Mouse (Mus musculus): Measurements from ENCODE around the gene Rbm28.
A peak's percentile ranks its signal among the peaks of the same experiment; 100 is the strongest.
"Not testable (repeated sequence)": the region's sequence is repeated elsewhere in the genome, so short reads cannot be mapped to it uniquely, and the experiment has no call there.

Rbm28 gene

DNA sequence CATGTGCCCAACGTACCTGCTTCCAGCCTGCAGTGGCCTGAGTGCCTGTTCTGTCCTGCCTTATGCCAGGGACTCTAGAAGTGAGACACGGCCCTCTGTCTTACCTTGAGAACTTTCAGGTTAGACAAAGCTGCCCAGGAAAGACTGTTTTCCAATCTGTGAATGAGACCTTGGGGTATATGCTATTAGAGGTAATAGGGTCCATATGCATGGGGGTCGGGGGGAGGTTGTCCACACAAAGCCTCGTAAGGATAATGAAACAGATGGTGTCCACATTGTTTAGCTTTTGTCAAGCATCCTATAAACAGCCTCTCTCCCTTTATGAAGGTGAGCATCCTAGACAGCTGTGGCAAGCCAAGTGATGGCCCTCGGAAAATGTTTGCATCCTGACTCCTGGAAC is 30.3 kb upstream of the Rbm28 start:
- DNase-seq (ENCODE audit: low spot score in 2 of 2) = no peak

DNA sequence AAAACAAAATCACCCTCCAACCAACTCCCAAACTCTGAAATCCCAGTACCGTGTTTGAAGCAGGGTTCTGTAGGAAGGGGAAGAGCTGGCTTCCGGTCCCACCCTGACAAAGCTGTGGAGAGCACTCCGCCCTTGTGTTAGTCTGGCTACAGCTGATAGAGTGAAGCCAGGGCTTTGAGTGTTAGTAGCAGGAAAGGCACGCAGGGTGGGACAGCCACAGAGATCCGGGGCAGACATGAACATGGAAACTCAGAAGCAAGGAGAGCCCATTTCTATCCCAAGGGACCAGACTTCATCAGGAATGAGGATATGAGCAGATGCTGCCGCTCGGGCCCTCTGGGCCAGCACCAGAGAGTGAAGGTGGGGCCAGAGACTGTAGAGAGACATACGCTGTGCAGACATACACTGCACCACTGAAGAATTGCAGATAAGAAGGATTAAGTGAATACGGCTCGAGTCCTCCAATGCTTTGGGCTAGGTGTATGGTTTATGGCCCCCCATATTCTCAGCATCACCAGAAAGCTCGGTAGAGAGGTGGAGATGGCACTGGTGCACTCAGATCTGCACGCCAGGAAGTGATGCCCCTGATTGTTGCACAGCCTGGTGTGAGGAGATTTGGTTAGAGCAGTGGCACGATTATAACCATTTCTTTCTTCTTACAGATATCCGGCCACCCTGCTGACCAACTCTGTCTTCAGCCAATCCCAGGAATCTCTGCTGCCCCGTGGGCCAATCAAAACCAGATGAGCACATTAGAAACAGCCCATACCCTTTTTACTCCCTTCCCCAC is 29.4 kb upstream of the Rbm28 start:
- no peak for DNase-seq (ENCODE audit: low spot score in 2 of 2)

DNA sequence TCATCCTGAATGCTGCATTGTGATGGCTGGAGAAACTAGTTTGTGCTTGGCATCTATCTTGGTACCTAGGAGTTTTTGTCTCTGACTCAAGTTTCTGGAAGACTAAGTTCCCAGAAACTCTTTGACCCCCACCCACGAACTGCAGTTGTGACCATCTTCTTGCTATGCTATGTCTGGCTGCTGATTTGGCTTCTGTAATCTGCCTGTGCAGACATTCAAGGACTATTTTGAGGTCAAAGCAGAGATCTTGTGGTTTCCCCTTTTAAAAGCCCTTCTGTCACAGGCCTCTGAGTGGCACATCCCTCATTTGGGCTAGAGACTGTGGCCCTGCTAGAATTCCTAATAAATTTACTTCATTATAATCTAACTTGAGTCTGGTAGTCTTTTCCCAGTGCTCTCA is 23.1 kb upstream of the Rbm28 start:
- DNase-seq (ENCODE audit: low spot score in 2 of 2) = no peak

DNA sequence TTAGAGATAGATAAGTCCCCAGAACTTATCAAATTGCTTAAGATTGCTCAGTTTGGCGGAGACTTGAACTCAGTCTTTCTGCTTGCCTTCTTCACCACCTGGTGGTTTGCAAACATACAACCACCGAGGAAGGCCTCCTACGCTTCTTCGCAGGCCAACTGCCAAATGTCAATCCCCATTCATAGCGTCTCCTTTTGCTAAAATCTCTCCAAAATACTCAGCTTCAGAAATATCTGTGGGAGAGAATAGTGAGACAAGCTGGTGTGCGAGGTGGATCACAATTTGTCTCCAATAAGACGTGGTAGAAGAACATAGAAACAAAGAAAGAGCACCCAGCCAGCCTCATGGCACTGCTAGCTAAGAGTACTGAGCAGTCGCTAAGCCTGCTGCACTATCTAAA is 15.0 kb upstream of the Rbm28 start:
- DNase-seq (ENCODE audit: low spot score in 2 of 2) = no peak

DNA sequence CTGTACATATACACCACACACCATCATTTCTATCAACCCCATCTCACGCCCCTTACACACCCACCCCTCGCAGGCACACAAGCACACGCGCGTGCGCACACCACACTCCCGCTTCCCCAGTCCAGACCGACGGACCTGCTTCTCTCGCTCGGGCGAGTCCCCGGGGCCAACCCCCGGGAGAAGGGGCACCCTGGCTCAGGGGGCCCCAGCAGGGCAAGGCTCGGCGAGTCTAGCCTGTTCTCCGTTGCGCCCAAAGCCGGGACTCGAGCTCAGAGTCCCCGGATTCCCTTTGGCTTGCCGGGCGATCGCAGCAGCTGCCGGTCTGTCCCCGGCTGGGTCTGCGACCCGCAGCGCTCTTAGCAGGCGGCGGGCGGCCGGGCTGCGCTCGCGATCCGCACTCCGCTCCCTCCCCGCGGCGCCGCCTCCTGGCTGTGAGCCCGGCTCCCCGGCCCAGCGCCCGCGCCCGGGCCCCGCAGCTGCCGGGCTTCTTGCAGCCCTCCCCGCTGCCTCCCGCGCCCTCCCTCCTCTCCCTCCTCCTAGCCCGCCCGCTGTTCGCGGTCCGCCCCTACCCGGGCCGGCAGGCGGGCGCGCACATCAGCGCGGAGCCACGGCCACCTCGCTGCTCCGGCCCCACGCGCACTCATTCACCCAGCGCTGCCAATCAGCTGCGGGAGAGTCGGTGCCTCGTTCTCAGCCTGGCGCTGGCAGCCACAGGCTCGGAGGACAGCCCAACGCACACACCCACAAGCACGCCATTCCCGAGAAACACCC is 14.3 kb upstream of the Rbm28 start, which contains the start of gene Prrt4:
Prrt4 (minus strand) TSS at position 697 of the 771 bp plus-strand sequence.
- DNase-seq (ENCODE audit: low spot score in 2 of 2) = no peak

DNA sequence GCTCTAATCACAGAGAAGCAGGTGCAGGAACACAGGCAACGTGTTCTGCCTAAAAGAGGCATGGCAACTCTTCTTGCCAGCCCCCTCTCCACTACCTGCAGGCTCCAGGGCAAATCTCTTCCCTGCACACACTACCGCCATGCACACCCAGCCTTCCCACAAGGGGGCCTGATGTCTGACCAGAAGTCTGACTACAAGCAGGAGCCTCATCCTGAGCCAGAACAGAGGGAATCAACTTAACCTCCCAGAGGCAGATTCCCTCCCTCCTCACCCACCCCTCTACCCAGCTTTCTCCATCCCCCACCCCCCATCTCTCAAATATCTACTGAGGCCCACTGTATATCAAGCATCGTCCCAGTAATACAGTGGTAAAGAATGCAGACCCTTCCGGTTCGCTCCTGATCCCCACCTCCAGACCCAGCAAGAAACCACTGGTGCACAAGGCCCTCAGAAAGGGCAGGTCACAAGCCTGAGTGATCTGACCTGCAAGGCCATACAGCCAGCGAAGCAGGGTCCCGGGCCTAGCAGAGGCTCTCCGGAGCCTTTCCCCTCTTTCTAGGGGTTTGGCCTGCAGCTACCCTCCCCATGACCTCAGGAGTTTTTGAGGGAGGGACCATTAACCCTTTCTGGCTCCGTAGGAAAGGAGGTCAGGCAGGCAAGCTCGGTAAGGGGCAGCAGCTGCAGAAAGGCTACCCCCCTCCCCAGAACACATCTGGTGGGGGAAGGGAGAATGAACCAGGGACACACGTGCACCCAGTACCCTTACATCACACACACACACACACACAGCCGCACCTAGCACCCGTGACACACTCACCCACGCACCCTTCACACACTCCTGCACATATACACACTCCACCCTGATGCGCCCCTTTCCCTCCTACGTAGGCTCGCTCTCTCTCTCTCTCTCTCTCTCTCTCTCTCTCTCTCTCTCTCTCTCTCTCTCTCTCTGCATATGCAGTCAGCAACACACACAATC is 13.4 kb upstream of the Rbm28 start:
- peak in 1 of 2 experiments; percentile 20 for DNase-seq (ENCODE audit: low spot score in 2 of 2)

DNA sequence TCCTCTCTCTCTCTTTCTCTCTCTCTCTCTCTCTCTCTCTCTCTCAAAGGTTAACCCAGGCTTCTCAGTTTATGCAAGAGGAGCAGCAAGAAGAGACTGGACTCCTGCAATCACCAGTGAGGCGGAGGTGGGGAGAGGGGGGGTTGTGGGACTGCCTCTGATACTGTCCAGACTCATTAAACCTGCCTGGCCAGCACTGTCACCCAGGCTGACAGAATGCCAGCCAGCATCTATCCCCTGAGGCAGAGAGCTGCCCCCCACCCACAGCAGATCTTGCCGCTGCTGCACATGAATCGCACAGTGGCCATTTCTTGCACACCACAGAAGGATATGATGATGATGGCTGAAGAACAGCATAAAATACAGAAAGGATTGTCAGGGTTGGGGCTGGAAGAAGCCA is 10.3 kb upstream of the Rbm28 start:
- DNase-seq (ENCODE audit: low spot score in 2 of 2) = no peak

DNA sequence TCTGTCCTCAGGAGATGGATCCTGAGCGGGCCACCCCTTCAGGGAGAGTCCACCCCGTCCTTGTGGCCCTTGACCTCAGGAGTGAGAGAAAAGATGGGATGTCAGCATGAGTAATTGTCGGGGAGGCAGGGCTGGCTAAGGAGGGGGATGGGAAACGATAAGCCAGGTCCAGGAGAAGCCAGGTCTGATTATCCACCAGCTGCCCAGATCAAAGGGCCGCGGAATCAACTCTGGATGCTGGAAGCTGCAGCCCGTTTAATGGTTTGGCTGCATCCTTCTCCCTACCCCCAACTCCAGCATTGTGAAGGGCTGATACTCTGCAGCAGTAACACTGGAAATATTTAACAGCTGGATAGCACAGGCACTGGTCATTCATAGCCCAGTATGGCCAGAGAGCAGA is 9.6 kb upstream of the Rbm28 start:
- no peak for DNase-seq (ENCODE audit: low spot score in 2 of 2)

DNA sequence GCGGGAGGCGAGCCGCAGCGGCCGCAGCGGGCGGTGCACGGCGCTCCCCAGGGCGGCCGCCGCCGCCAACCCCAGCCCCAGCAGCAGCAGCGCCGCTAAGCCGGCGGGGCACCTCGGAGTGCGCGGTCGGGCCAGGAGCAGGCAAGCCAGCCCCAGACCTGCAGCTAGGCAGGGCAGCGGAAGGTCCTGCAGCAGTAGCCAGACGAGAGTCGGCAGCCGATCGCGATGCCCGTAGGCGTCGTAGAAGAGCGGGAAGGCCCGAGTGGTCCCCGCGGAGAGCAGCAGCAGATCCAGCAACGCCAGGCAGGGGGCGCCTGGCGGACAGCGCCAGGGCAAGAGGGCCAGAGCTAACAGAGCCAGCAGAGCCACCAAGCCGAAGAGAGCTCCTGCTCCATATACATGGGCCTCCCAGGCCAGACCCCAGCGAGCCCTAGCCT is 6.2 kb upstream of the Rbm28 start:
- peak; percentile 64 to 73 for DNase-seq (ENCODE audit: low spot score in 2 of 2)

DNA sequence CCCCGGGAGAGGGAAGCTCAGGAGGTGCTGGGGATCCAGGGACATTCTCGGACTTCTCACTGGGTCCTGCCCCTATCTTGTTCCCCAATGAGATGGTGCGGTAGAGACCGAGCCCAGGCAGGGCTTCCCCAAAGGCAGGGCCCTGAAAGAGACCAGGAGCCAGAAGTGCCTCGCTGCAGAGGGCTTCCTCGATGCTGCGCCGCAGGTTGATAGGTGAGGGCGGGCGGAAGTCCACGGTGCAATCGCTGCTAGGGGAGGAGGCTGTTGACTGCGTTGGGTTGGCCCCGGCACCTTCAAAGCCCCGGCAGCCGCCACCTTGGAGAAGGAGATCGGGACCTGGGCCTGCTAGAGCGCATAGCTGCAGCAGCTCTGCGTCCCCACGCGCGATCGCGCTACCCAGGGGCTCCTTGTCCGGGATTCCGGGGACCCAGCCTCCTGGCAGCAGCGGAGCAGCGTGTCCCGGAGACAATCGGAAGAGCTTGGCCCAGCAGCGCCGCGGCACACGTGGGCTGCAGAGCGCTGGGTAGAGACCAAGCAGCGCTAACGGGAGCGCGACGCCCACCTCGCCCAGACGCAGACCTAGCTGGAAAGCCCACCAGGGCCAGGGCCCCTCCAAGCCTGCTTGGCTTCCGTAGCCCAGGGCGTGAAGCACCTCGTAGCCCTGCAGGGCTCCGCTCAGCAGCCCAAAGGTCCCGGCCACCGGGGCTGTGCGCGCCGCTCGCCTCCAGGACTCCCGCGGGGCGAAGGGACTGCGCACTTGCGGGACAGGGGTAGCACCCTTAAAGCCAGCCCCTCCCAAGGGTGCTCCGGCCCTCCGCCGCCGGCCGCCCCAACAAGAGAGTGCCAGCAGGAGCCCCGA is 5.5 kb upstream of the Rbm28 start:
- peak; percentile 25 to 55 for DNase-seq (ENCODE audit: low spot score in 2 of 2)

DNA sequence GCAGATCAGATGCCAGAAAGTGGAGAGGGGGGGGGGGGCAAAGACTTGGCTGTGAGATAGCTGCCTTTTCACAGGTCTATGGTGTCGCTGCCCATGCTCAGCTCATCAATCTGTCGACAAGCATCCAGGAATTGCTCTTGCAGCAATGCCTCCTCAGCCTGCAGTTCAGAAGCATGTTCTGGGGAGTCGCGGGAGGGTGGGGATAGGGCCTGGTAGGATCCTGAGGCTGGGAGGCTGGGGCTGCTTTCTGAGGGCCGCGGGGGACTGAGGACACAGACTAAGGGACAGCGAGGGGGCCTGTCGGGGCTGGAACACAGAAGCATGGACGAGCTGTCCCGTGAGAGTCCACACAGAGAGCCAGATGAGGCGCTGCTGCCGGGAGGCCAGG is 4.9 kb upstream of the Rbm28 start:
- DNase-seq (ENCODE audit: low spot score in 2 of 2) = no peak

DNA sequence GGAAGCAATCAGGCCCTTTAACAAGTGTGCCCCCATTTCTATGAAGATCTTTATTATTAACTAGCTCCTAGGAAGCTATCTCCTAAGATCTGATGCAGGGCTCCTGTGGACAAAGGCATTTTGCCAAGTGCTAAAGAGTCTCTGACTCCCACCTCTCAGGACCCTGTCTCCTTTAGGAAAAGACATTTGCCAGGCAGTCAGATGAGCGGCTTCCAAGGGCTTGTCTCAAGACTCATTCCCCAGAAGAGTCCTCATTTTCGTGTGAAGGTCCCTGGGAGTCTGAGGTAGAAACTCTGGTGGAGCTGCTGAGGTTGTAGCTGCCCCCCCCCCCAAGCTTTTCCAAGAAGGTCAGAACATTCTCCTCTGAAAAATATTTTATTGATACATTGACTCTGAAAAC is 4.1 kb upstream of the Rbm28 start:
- DNase-seq (ENCODE audit: low spot score in 2 of 2) = no peak

DNA sequence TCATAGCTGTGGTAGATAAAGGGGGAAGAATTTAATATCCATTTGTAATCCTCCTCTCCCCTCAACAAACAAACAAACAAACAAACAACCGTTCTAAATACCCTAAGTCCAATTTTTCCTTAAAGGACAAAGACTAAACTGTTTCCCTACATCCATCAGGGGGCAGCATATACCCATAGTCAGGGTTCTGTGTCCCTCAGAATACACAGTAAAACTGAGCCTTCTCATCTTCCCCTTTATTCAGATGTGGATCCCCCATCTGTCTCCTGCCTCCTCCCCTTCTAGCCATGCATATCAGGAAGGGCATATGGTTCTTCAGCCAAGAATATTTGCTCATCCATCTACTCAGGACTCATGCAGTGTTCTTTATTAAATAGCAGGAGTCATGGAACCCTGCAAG is 1.4 kb upstream of the Rbm28 start:
- DNase-seq (ENCODE audit: low spot score in 2 of 2) = peak; percentile 30 to 53

DNA sequence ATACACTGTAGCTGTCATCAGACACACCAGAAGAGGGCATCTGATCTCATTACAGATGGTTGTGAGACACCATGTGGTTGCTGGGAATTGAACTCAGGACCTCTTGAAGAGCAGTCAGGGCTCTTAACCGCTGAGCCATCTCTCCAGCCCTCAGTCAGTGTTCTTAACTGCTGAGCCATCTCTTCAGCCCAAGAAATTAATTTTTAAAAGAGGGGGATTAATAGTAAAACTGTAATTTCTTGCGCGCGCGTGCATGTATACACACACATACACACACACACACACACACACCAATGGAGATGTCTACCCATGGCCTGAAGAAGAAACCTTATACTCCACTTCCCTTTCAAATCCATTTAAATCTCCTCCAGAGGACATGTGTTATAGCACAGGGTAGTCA is 3.5 kb downstream of the Rbm28 start:
- DNase-seq (ENCODE audit: low spot score in 2 of 2) = not testable (repeated sequence)

DNA sequence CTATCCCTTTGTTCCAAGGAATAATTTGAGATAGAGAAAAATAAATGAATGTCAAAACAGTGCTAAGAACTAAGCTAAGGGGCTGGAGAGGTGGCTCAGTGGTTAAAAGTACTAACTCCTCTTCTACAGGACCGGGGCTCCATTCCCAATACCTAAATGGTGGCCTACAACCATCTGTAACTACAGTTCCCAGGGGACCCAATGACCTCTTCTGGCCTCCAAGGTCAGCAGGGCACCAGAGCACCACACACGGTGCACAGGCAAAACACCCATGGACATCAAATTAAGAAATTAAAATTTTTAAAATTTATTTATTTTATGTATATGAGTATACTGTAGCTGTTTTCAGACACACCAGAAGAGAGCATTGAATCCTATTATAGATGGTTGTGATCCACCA is 4.0 kb downstream of the Rbm28 start:
- DNase-seq (ENCODE audit: low spot score in 2 of 2) = no peak

DNA sequence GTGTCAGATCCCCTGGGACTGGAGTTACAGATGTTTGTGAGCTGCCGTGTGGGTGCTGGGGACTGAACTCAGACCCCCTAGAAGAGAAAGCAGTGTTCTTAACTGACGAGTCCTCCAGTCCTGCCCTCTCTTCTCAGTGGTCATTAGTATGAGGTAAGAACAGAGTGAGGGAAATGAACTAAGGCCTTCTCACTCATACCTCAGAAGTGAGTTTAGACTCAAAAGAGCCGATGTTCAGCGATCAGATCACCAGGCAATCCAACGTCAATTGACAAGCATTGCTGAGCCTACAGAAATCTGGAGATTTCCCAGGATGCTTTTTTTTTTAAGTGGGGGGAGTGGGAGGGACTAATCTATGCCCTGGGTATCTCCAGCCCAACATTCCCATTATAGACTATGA is 8.5 kb downstream of the Rbm28 start:
- no peak for DNase-seq (ENCODE audit: low spot score in 2 of 2)

DNA sequence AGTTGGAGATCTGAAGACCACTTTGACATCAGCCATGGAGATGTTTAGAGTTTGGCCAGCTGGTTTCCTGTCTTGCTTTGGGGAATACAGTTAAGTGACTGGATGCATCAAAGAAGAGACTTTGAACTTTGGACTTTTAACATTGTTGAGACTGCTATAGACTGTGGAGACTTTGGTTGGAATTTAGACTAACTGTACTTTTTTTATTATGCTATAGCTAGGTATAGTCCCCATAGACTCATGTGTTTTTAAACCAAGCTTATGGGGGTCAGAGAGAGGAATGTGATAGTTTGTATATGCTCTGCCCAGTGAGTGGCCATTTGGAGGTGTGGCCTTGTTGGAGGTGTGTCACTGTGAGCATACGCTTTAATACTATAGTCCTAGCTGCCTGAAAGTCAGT is 14.8 kb downstream of the Rbm28 start:
- DNase-seq (ENCODE audit: low spot score in 2 of 2) = no peak

DNA sequence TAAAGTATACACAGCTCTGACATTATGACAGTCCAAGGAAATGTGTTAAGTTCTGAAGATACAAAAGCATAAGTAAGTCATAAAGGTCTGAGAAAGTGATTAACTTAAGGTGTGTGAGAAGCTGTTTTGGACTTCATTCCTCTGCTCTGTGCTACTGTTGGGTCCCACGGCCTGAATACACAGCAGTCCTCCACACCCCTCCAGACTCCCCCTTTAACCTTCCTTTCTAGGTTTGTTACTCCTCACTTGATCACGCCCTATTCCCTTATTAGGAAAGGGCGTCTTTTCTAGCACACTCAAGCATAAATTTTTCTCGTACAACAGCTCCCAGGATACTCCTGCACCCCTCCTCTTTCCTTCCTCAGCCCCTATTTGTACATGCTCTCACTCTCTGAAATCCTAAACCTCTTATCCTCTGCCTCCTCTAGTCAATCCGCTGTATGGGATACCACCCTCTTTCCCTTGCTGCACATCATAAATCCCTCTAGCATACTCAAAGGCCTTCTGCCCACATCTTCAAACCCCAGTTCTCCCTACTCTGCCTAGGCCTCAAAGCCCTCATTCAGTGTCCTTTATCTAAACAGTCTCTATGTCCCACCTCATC is 17.3 kb downstream of the Rbm28 start:
- no peak for DNase-seq (ENCODE audit: low spot score in 2 of 2)

DNA sequence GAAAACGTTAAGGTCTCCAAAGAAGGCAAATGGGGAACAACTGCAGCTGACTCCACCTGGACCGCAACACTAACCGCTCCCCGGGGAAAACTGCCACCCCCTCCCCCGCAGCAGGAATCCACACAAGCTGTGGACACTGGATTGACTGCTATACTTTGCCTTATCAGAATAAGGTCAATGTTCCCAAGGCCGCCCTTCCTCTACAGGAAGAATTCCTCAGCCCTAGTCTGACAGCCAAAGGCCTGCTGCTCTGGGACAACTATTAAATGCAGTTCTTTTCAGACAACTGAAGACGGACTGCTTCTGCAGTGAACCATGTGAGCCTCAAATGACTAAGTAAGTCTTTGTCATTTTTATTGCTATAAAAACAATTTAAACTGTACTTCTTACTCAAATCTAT is 18.2 kb downstream of the Rbm28 start:
- DNase-seq (ENCODE audit: low spot score in 2 of 2) = no peak

DNA sequence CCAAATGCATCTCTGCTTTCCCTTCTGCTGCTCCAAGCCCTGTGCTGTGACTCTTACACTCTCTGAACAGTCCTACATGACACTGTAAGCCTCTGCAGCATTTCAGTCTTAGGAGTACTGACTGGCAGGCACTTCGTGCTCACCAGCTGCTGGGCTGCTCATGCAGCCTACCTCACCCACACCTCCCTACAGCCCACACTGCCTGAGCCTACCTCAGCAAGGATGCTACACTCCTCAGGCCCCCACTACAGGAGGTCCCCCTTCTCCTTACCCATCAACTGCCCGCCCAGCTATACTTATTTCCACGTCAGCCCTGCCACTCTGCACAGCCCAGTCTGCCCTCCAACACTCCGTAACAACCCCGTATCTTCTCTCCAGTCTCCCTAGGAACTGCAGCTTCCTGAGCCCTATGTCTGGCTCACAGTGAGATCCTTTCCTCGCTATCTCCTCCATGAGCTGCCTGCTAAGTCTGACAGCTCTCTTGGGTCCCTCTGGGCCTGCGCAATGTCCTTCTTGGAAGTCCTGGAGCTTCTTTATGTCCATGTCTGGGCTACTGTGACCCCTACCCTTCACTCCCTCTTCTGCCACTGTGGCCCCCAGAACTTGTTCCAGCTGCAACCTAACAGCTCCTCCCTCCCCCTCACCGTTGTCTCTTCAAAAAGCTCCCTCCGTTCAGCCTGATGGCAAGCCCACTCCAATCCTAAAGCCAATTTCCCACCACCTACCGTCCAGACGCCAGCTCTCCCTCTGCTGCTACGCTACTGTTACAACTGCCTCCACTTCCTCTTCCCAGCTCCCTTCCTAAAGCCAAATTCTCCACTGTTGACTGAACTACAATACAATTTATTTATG is 19.1 kb downstream of the Rbm28 start:
- no peak for DNase-seq (ENCODE audit: low spot score in 2 of 2)

Measured in natural killer cell, adult 2 months (primary cell).